Mouse (Mus musculus): Measurements from ENCODE around the gene E2f6. TPM values are rescaled to one million over a fixed set of nuclear protein-coding genes. Genes with fewer than 3 reads are reported as not detected.

Gene E2f6
- polyA plus RNA-seq, 1 experiment from 2014 or later: 65.4 TPM

DNA sequence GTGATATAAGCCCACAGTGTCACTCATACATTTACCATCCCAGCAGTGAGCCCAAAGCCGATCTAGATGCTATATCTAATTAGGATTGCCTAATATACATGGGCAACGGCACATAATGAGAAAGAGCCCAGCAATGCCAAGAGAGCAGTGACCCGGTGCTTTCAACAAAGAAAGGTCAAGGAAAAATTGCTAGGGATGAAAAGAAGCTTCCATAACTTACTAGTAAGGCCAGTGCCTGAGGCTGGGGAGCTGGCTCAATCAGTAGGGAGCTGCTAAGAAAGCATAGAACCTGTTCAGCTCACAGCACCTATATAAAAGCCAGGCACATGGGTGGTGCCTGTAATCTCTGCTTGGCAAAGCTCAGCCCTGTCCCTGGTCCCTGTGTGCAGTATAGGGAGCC lies 30.4 kb upstream of the E2f6 start:
- no peaks in the 10 kb centered on the region for H3K27me3 ChIP-seq
- no peak overlapping the region for H3K4me3 ChIP-seq
- no peak for ATAC-seq (ENCODE audit: insufficient number of reproducible peaks, insufficient read depth, low FRiP score, low TSS enrichment, low read depth)
- H3K36me3 ChIP-seq: no peaks in the 10 kb centered on the region
- H3K4me2 ChIP-seq: no peak overlapping the region
- WGBS: 85% methylated on average over 3 of the region's 3 CpGs
- no peaks in the 10 kb centered on the region; the same call in 1 of the 2 replicates for H3K9me3 ChIP-seq
- H3K9ac ChIP-seq: no peak overlapping the region
- H3K27ac ChIP-seq: no peak overlapping the region
- no peaks in the 10 kb centered on the region for H3K4me1 ChIP-seq

DNA sequence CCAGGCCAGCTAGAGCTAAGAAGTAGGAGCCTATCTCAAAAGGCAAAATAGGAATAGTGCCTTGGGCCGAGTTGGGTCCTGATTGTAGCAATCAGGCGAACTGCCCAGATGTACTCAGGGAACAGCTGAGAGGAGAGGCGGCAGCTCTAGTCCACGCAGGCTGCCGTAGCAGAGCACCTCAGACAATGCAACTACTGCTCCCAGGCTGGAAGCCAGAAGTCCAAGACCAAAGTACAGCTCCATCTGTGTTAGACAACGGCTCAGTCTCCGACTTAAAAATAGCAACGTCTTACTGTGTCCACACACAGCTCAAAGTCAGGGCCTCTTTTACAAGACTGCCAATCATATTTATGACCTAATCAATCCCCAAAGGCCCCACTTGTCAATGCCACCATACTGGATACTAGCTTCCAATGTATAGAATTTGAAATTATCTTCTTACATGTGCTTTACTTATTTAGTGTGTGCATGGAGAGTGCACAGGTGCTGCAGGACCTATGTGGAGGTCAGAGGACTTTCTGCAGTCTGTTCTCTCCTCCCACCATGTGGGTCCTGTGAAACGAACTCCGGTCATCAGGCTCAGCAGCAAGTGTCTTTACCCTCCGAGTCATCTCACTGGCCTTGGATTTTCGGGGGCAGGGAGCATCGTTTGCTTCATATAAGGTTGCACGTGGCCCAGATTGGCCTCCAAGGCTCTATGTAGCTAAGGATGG lies 29.6 kb upstream of the E2f6 start:
- Histone ChIP-seq H3K36me3 (no peaks in the 10 kb centered on the region), H3K9ac (no peak overlapping the region), H3K4me2 (no peak overlapping the region), H3K4me3 (no peak overlapping the region), H3K4me1 (no peaks in the 10 kb centered on the region), H3K27me3 (no peaks in the 10 kb centered on the region), H3K9me3 (no peaks in the 10 kb centered on the region), H3K27ac (no peak overlapping the region)
- no peak for ATAC-seq (ENCODE audit: insufficient number of reproducible peaks, insufficient read depth, low FRiP score, low TSS enrichment, low read depth)
- 84% methylated on average over 14 of the region's 14 CpGs for WGBS

DNA sequence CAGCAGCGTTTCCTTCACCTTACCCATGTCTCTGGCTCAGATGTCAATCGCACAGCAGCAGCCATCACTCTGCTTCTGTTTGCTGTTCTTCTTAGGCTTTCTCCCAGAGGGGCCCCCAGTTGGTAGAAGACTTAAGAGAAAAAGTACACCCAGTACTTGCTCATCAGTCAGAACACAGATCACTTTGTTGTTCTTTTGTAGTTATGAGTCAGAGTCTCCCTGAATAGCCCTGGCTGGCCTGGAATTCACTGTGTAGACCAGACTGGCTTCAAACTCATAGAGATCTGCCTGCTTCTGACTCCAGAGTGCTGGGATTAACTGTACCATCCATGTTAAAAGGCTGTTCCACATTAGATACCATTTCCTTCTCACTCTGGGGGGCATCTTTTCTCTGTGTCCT lies 22.2 kb upstream of the E2f6 start:
- no peak overlapping the region for H3K4me3 ChIP-seq
- H3K36me3 ChIP-seq: no peaks in the 10 kb centered on the region
- no peak overlapping the region for H3K27ac ChIP-seq
- no peaks in the 10 kb centered on the region for H3K27me3 ChIP-seq
- no peak overlapping the region for H3K9ac ChIP-seq
- WGBS: 66% methylated on average over 2 of the region's 2 CpGs
- no peaks in the 10 kb centered on the region for H3K9me3 ChIP-seq
- ATAC-seq (ENCODE audit: insufficient number of reproducible peaks, insufficient read depth, low FRiP score, low TSS enrichment, low read depth): no peak
- H3K4me2 ChIP-seq: no peak overlapping the region
- no peaks in the 10 kb centered on the region for H3K4me1 ChIP-seq

DNA sequence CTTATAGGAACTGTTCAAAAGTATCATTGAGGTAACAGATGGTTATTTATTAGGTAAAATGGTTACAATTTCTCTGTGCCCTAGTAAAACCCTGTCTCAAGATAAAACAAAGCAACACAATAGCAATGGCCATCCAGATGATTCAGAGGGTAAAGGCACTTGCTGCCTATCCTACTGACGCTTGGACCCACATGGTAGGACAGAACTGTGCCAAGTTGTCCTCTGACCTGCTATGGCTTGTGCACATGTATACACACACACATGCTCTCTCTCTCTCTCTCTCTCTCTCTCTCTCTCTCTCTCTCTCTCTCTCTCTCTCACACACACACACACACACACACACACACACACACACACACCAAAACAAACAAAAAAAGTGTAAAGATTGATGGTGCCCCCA lies 21.6 kb upstream of the E2f6 start:
- ATAC-seq (ENCODE audit: insufficient number of reproducible peaks, insufficient read depth, low FRiP score, low TSS enrichment, low read depth): no peak
- no peak overlapping the region for H3K27ac ChIP-seq
- H3K9ac ChIP-seq: no peak overlapping the region

DNA sequence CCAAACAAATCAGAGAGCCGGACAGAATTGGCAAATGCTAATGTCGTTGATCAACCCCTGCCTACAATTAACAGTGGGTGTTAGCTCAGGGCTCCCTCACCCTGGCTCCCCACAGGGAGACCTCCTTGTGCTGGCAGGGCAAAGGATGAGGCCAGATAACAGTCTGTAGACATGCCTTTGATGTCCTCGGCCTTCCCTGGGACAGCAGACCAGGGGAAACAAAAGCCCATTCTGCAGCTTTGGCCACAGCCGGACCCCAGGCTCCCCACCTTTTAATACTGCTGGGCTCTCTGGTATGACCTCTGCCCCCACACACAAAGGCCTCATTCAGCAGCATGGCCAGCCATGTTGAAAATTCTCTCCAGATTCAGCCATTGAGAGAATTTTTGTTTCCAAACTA lies 21.0 kb upstream of the E2f6 start:
- WGBS: 15% methylated on average over 4 of the region's 4 CpGs
- H3K27ac ChIP-seq: no peak overlapping the region
- no peaks in the 10 kb centered on the region for H3K4me1 ChIP-seq
- H3K4me3 ChIP-seq: no peak overlapping the region
- H3K36me3 ChIP-seq: no peaks in the 10 kb centered on the region
- H3K9ac ChIP-seq: no peak overlapping the region
- H3K4me2 ChIP-seq: no peak overlapping the region
- H3K9me3 ChIP-seq: no peaks in the 10 kb centered on the region
- H3K27me3 ChIP-seq: no peaks in the 10 kb centered on the region
- no peak for ATAC-seq (ENCODE audit: insufficient number of reproducible peaks, insufficient read depth, low FRiP score, low TSS enrichment, low read depth)

More for the DNA sequence above, 21.6 kb upstream of the E2f6 start:
- H3K36me3 ChIP-seq: no peaks in the 10 kb centered on the region
- H3K4me3 ChIP-seq: no peak overlapping the region
- H3K4me2 ChIP-seq: no peak overlapping the region
- H3K27me3 ChIP-seq: no peaks in the 10 kb centered on the region
- H3K4me1 ChIP-seq: no peaks in the 10 kb centered on the region
- WGBS: 24% methylated on average over 1 of the region's 1 CpGs
- H3K9me3 ChIP-seq: no peaks in the 10 kb centered on the region

DNA sequence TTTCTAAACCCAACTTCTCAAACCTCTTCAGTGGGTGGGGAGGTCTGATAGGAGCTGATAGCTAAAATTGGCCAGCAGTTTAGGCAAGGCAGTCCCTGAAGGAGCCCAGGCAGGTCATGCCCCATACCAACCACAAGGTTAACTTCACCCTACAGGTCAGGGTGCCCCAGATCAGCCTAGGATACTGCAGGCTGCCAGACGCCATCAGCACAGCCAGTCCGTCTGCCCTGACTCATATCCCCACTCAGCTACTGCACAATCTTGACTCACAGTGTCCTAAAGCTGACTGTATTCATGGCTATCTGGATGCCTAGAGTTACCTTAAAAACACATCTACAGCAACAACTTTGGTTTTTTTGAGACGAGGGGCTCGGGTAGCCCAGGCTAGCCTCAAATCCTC lies 20.3 kb upstream of the E2f6 start:
- H3K36me3 ChIP-seq: no peaks in the 10 kb centered on the region
- H3K27ac ChIP-seq: no peak overlapping the region
- no peak overlapping the region for H3K9ac ChIP-seq
- no peak overlapping the region for H3K4me2 ChIP-seq
- H3K4me1 ChIP-seq: no peaks in the 10 kb centered on the region
- no peak overlapping the region for H3K4me3 ChIP-seq
- no peaks in the 10 kb centered on the region for H3K9me3 ChIP-seq
- 46% methylated on average over 4 of the region's 4 CpGs for WGBS
- H3K27me3 ChIP-seq: no peaks in the 10 kb centered on the region
- ATAC-seq (ENCODE audit: insufficient number of reproducible peaks, insufficient read depth, low FRiP score, low TSS enrichment, low read depth): no peak

DNA sequence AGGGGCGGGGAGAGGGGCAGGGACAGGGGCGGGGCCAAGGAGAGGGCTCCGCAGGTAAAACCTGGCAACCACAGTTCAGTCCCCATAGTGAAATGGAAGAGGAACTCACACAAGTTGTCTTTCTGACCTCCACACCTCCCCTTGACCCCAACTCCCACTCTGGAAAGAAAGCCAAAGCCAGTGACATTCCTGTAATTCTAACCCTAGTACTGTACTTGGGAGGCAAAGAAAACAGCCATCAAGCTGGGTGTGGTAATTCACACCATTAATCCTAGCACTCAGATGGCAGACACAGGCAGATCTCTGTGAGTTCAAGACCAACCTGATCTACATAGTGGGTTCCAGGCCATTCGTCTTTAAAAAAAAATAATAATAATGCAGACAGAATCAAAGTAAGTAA lies 17.4 kb upstream of the E2f6 start:
- no peaks in the 10 kb centered on the region for H3K9me3 ChIP-seq
- 87% methylated on average over 4 of the region's 4 CpGs for WGBS
- H3K9ac ChIP-seq: no peak overlapping the region
- no peak overlapping the region for H3K27ac ChIP-seq
- H3K4me1 ChIP-seq: no peaks in the 10 kb centered on the region
- no peaks in the 10 kb centered on the region for H3K27me3 ChIP-seq
- H3K36me3 ChIP-seq: no peaks in the 10 kb centered on the region
- no peak overlapping the region for H3K4me2 ChIP-seq
- no peak for ATAC-seq (ENCODE audit: insufficient number of reproducible peaks, insufficient read depth, low FRiP score, low TSS enrichment, low read depth)
- H3K4me3 ChIP-seq: no peak overlapping the region

DNA sequence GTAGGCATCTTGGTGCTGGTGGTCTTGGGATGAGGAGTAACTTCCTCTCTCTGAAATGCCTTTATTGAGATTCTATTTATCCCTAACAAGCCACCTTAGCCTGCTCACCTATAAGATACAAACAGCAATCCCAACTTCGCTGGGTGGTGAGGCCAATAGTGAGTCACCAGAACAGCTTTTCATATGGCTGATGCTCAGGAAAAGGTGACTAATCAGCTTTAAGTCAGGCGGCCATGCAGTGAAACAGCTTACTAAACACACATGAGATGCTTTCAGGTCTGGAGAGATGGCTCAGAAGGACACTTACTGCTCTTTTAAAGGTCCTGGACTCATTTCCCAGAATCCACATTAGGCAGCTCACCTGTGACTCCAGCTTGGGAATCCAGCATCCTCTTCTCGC lies 15.0 kb upstream of the E2f6 start:
- H3K4me3 ChIP-seq: no peak overlapping the region
- H3K9me3 ChIP-seq: no peaks in the 10 kb centered on the region
- WGBS: 79% methylated on average over 3 of the region's 3 CpGs
- no peaks in the 10 kb centered on the region for H3K27me3 ChIP-seq
- H3K36me3 ChIP-seq: no peaks in the 10 kb centered on the region
- no peak overlapping the region for H3K4me2 ChIP-seq
- peaks cover 18% of the 10 kb centered on the region; the same call in 1 of the 2 replicates for H3K4me1 ChIP-seq
- no peak for ATAC-seq (ENCODE audit: insufficient number of reproducible peaks, insufficient read depth, low FRiP score, low TSS enrichment, low read depth)
- H3K9ac ChIP-seq: no peak overlapping the region
- H3K27ac ChIP-seq: no peak overlapping the region

DNA sequence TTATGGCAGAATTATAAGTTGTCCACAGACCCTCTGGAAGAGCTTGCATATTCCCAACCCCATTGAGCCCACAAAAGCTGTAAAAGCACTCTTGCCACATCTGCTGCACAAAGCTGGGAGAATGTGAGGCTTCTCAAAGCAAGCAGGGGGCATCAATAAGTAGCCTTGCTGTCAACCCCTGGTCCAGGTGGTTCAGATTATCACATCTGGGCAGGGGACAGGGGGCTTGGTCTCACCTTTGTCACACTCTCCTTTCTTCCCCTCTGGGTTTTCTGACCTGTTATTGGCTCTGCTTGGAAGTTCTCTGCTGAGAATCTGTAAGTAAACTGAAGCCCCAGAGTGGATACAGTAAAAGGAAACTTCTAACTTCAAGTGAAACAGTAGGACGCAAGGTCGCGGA lies 11.9 kb upstream of the E2f6 start:
- no peak overlapping the region for H3K4me2 ChIP-seq
- H3K27ac ChIP-seq: no peak overlapping the region
- H3K4me1 ChIP-seq: peaks cover 26% of the 10 kb centered on the region
- H3K4me3 ChIP-seq: no peak overlapping the region
- no peak for ATAC-seq (ENCODE audit: insufficient number of reproducible peaks, insufficient read depth, low FRiP score, low TSS enrichment, low read depth)
- no peak overlapping the region for H3K9ac ChIP-seq
- no peaks in the 10 kb centered on the region for H3K9me3 ChIP-seq
- no peaks in the 10 kb centered on the region for H3K27me3 ChIP-seq
- 23% methylated on average over 3 of the region's 3 CpGs for WGBS
- H3K36me3 ChIP-seq: no peaks in the 10 kb centered on the region

DNA sequence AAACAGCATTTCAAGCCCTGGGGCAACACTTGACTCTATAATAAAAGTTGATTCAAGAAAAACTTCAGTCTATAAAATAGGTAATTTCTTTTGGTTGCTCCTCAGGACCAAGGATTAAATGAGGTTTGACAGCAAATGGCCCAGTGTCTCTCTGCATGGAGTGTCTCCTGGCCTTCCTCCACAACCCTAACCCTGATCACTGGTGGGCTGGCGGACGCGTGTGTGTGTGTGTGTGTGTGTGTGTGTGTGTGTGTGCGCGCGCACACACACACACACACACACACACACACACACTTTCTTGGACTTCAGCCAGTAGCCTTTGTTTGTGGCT lies 10.9 kb upstream of the E2f6 start:
- Histone ChIP-seq H3K27me3 (no peaks in the 10 kb centered on the region), H3K4me1 (peaks cover 31% of the 10 kb centered on the region), H3K4me3 (peak overlapping the region; percentile 60), H3K9me3 (no peaks in the 10 kb centered on the region), H3K4me2 (peak overlapping the region; percentile 94), H3K9ac (peak overlapping the region; percentile 75), H3K27ac (no peak overlapping the region), H3K36me3 (no peaks in the 10 kb centered on the region)
- WGBS: 3% methylated on average over 6 of the region's 6 CpGs
- no peak for ATAC-seq (ENCODE audit: insufficient number of reproducible peaks, insufficient read depth, low FRiP score, low TSS enrichment, low read depth)

DNA sequence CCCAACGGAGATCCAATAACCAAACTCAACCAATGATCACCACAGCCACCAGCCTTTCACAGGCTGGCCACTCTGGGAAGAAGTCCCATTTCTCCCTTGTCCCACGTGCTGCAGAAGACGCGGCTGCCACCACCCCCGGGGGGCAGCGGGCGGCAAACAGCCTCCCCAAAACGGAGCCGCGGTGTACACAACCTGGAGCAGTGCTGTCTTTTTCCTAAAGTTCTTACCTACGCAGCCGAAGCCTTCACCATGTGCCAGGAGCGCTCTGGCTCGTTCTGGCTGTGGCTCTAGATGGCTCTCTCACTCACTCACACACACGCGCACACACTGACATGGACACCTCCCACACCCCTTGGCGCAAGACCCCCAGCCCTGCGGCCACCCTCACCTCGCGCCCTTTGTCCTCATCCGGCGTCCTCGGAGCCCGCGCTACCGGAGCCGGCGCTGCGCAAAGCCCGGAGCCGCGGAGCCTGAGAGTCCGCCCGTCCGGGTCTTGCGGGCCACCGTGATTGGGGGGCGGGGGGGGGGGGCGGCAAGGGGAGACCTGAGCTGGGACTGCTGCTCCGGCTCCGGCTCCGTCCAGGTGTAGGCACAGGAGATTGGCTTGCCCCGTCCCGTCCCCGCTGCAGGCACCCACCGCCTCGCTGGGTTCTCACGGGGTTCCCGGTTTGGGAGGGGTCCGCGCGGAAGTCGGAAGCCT lies 10.4 kb upstream of the E2f6 start, which contains the start of gene Greb1:
Greb1 (minus strand) TSS at position 628 of the 700 bp plus-strand sequence.
- H3K27ac ChIP-seq: no peak within 1 kb of the TSS
- no peaks in the 10 kb centered on the region for H3K27me3 ChIP-seq
- H3K4me3 ChIP-seq: peak within 1 kb of the TSS; percentile 60
- H3K36me3 ChIP-seq: no peaks in the 10 kb centered on the region
- peak within 1 kb of the TSS; percentile 75 for H3K9ac ChIP-seq
- peak; percentile 53; the same call in 1 of the 2 replicates for ATAC-seq (ENCODE audit: insufficient number of reproducible peaks, insufficient read depth, low FRiP score, low TSS enrichment, low read depth)
- peak within 1 kb of the TSS; percentile 94 for H3K4me2 ChIP-seq
- under 1% methylated on average over 45 of the region's 53 CpGs for WGBS
- H3K9me3 ChIP-seq: no peaks in the 10 kb centered on the region
- peaks cover 31% of the 10 kb centered on the region for H3K4me1 ChIP-seq

DNA sequence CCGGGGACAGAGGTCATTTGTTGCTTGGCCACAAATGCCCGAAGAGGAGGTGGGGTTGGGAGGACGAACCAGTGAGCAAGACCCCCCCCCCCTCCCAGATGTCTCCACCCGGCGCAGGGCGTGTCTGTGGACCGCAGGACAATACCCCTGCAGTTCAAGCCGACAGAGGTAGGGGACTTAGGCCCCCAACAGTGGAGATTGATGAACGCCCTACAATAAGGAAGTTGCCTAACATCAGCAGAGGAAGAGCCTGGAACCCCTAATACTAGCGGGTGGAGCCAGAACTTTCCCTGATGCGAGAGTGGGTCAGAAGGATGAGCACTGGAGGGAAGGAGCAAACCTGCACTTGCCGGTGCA lies 9.8 kb upstream of the E2f6 start:
- 1% methylated on average over 12 of the region's 12 CpGs for WGBS
- H3K9ac ChIP-seq: peak overlapping the region; percentile 75
- no peaks in the 10 kb centered on the region for H3K9me3 ChIP-seq
- peaks cover 31% of the 10 kb centered on the region for H3K4me1 ChIP-seq
- H3K4me2 ChIP-seq: peak overlapping the region; percentile 94
- no peaks in the 10 kb centered on the region for H3K27me3 ChIP-seq
- no peak overlapping the region for H3K27ac ChIP-seq
- H3K4me3 ChIP-seq: peak overlapping the region; percentile 60
- no peaks in the 10 kb centered on the region for H3K36me3 ChIP-seq
- peak; percentile 38; the same call in 1 of the 2 replicates for ATAC-seq (ENCODE audit: insufficient number of reproducible peaks, insufficient read depth, low FRiP score, low TSS enrichment, low read depth)

All from embryonic facial prominence, embryonic 13.5 days (tissue).